Mouse (Mus musculus) megakaryocyte, embryonic 14.5 days (primary cell): ENCODE data around the gene Ppcdc.

ENCODE experiments used
- FLI1 ChIP-seq: IDR thresholded peaks from 2 replicates; pipeline ENCODE4 v1.6.1; 2012; ENCODE audit warnings: low read length, inconsistent platforms, mixed read lengths
- GATA1 ChIP-seq: IDR thresholded peaks from 3 replicates; pipeline ENCODE4 v1.6.1; 2012; ENCODE audit warnings: mixed read lengths, low read length, inconsistent platforms, borderline replicate concordance

GRCm38 (mm10) chr9:57432480-57432879 lies 7.4 kb downstream of the Ppcdc start:
- TF ChIP-seq GATA1 (no peak), FLI1 (no peak)
